Mouse (Mus musculus) hindbrain, embryonic 14.5 days (tissue): ENCODE results near the gene Hes1. TPM values are rescaled to one million over a fixed set of nuclear protein-coding genes. Genes with fewer than 3 reads are reported as not detected.
"Not testable (repeated sequence)": the region's sequence is repeated elsewhere in the genome, so short reads cannot be mapped to it uniquely, and the experiment has no call there.

Source experiments
- ATAC-seq: fragments of 200-750 bp; cut with Nextera tagmentation; 2 replicates; pipeline ENCODE4 v1.8.0; 2017; ENCODE audit warnings: moderate number of reproducible peaks, mild to moderate bottlenecking, moderate TSS enrichment, moderate library complexity; ENCODE audit not compliant: low FRiP score
- DNase-seq: peaks from one replicate; pipeline ENCODE4 v3.0.0-alpha.2; 2015; ENCODE audit warnings: low spot score
- H3K27ac ChIP-seq: fragments of 300-500 bp; sonication (generic); 2 replicates; pipeline ENCODE4 v1.5.1; 2014; ENCODE audit warnings: mild to moderate bottlenecking, moderate library complexity
- H3K27me3 ChIP-seq: fragments of 300-500 bp; sonication (generic); 2 replicates; pipeline ENCODE4 v1.6.1; 2014; ENCODE audit warnings: mild to moderate bottlenecking, low read length, mixed read lengths; ENCODE audit not compliant: control insufficient read depth, insufficient read depth
- H3K36me3 ChIP-seq: fragments of 300-500 bp; sonication (generic); replicated peaks from 2 replicates; pipeline ENCODE4 v1.6.1; 2014; ENCODE audit not compliant: control insufficient read depth, insufficient read depth
- H3K4me1 ChIP-seq: fragments of 300-500 bp; sonication (generic); replicated peaks from 2 replicates; pipeline ENCODE4 v1.6.1; 2014; ENCODE audit warnings: antibody characterized with exemption, low read length, mixed read lengths; ENCODE audit not compliant: control insufficient read depth, insufficient read depth
- H3K4me2 ChIP-seq: fragments of 300-500 bp; sonication (generic); replicated peaks from 2 replicates; pipeline ENCODE4 v1.6.1; 2014; ENCODE audit warnings: mild to moderate bottlenecking, moderate library complexity
- H3K4me3 ChIP-seq: fragments of 300-500 bp; sonication (generic); replicated peaks from 2 replicates; pipeline ENCODE4 v1.5.1; 2014; ENCODE audit warnings: mild to moderate bottlenecking, low read length
- H3K9ac ChIP-seq: fragments of 300-500 bp; sonication (generic); 2 replicates; pipeline ENCODE4 v1.6.1; 2014
- H3K9me3 ChIP-seq: fragments of 300-500 bp; sonication (generic); 2 replicates; pipeline ENCODE4 v1.6.1; 2016; ENCODE audit warnings: low read length; ENCODE audit not compliant: control insufficient read depth
- WGBS: fragments of 180-500 bp; shearing (Covaris S2); extraction: QIAGEN DNeasy Blood & Tissue Kit; methylation state at CpG from one replicate; pipeline ENCODE4 v1.1.7; 2014; 5-methylcytosine and 5-hydroxymethylcytosine counted together
- polyA plus RNA-seq: library from polyadenylated mRNA; unstranded; fragments of >200 nt; fragmentation: Nextera tagmentation; extraction: Ambion mirVana; gene quantifications from 2 replicates; pipeline ENCODE4 v1.2.1, GENCODE M21; 2014

Gene Hes1
- polyA plus RNA-seq, 1 experiment from 2014 or later, result 18.0 TPM

DNA sequence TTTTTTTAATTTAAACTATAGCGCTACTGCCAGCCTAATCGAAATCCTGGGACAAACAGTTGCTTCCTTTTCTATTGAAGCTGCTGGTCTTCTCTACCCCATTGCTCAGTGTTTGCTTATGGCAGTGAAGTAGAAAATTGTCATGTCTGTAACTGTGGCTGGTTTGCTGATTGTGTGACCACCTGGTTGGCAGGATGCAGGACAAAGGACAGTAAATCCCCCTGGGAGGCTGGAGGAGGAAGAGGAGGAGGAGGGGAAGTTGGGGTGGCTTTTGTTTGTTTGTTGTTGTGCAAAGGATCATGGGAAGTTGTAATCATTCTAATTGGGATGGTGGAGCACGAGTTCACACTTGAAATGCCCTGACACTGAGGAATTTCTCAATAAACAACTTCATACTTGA is 38.8 kb downstream of the Hes1 start:
- WGBS, result 8% methylated on average over 3 of the region's 3 CpGs
- Histone ChIP-seq H3K27ac (no peak overlapping the region), H3K36me3 (no peaks in the 10 kb centered on the region), H3K9ac (no peak overlapping the region), H3K9me3 (no peaks in the 10 kb centered on the region), H3K4me2 (no peak overlapping the region), H3K4me1 (peaks cover 15% of the 10 kb centered on the region), H3K27me3 (peaks cover 17% of the 10 kb centered on the region), H3K4me3 (no peak overlapping the region)
- DNase-seq, result no peak
- ATAC-seq, result no peak

DNA sequence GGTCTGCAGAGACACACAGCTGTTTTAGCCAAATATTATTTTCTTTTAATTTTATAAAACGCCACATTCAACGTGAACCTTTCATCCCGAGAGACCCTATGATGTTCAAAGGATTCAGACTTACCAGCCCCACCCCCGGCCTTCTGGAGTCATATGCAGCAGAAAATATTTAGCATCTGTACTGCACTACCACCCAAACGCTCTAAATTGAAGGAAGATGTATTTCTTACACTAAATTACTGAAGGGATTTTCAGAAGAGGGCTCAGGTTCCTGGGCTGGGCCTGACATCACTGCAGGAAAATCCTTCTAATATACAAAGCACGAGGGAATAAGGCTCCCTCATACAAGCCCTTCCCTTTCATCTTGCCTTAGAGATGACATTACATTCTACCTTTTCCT is 39.3 kb downstream of the Hes1 start:
- no peak overlapping the region for H3K4me2 ChIP-seq
- no peak overlapping the region for H3K9ac ChIP-seq
- peaks cover 15% of the 10 kb centered on the region for H3K4me1 ChIP-seq
- WGBS, result 56% methylated on average over 6 of the region's 6 CpGs
- DNase-seq (no peak), ATAC-seq (no peak)
- H3K27ac ChIP-seq, result no peak overlapping the region
- peaks cover 17% of the 10 kb centered on the region for H3K27me3 ChIP-seq
- H3K36me3 ChIP-seq, result no peaks in the 10 kb centered on the region
- no peaks in the 10 kb centered on the region for H3K9me3 ChIP-seq
- no peak overlapping the region for H3K4me3 ChIP-seq

DNA sequence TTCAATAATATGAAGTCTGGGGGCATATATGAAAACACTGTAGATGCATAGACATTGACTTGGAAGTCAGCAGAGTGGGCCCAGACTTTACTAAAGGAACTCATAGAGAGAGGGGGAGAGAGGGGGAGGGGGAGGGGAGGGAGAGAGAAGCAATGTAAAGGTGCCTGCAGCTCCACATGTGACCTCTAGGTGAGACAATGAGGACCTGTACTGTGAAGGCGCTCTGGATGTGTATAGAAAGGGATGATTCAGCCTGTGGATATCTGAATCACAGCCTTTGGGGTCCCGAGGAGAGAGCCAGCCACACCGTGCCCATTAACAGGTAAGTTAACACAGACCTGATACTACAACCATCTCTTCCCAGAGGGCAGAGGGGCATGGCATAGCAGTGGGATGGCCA is 40.2 kb downstream of the Hes1 start:
- Histone ChIP-seq H3K9ac (no peak overlapping the region), H3K4me3 (no peak overlapping the region), H3K27ac (no peak overlapping the region), H3K4me1 (peaks cover 15% of the 10 kb centered on the region), H3K4me2 (no peak overlapping the region), H3K27me3 (peaks cover 17% of the 10 kb centered on the region), H3K36me3 (no peaks in the 10 kb centered on the region), H3K9me3 (no peaks in the 10 kb centered on the region)
- ATAC-seq (no peak), DNase-seq (no peak)
- 86% methylated on average over 3 of the region's 3 CpGs for WGBS

DNA sequence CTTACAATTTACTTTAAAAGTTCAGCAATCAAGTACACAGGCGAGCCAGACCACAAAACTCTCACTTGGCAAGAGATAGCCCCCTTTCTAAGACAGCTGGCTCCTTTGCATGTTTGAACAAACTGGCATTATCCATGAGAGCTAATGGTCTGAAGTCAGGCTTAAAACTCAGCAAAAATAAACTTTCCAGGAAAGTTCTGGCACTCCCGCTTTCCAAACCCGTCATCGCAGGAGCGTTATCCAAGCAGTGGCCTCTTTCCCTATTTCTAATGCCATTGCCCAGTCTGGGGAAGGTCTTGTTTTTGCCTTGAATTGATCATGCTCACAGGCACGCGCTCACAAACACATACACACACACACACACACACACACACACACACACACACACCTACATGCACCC is 41.3 kb downstream of the Hes1 start:
- Histone ChIP-seq H3K36me3 (no peaks in the 10 kb centered on the region), H3K27me3 (peaks cover 13% of the 10 kb centered on the region), H3K4me3 (no peak overlapping the region), H3K27ac (no peak overlapping the region), H3K9me3 (peaks cover 9% of the 10 kb centered on the region; the same call in 1 of the 2 replicates), H3K4me1 (peaks cover 15% of the 10 kb centered on the region), H3K4me2 (no peak overlapping the region), H3K9ac (no peak overlapping the region)
- DNase-seq (no peak), ATAC-seq (no peak)
- WGBS, result 94% methylated on average over 7 of the region's 7 CpGs

DNA sequence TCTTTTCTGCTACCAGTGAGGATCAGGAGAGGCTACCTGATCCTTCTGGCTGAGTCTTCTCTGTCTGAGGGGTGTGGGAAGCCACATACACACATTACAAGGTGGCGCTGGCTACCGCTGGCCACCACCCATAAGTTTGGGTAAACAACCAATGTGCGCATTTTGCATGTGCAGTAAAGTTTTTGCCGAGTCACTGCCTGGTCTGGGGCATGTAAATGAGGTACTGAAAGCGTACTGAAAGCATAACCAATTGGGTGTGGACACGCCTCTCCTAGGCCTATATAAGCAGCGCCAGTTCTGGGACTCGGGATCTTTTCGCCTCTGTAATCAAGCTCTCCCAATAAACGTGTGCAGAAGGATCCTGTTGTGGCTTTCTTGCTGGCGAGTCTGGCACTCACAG is 44.0 kb downstream of the Hes1 start:
- 81% methylated on average over 11 of the region's 11 CpGs for WGBS
- not testable (repeated sequence) for H3K9ac ChIP-seq

DNA sequence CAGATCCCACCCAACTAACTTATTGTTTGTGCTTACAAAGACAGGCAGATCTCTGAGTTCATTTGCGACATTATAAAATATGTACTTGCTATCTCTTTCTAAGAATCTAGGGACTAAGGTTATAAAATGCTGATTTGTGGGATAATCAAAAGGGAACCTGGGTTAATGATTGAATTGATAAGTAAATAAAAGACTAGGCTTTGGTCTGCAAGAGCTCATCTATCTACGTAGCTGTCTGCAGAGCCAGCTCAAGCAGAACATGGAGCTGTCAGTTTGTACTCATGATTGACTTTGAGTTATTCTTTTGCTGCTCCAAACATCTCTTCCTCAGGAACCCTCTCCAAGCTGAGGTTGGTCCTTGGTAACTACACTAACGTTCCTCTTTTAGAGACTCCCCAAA is 46.3 kb downstream of the Hes1 start:
- peaks cover 26% of the 10 kb centered on the region for H3K27me3 ChIP-seq
- no peak overlapping the region for H3K4me3 ChIP-seq
- no peak overlapping the region for H3K4me2 ChIP-seq
- no peak overlapping the region for H3K27ac ChIP-seq
- H3K9me3 ChIP-seq, result peaks cover 9% of the 10 kb centered on the region; the same call in 1 of the 2 replicates
- no peak for ATAC-seq
- 95% methylated on average over 3 of the region's 3 CpGs for WGBS
- no peaks in the 10 kb centered on the region for H3K36me3 ChIP-seq
- no peak overlapping the region for H3K9ac ChIP-seq
- no peaks in the 10 kb centered on the region for H3K4me1 ChIP-seq
- DNase-seq, result no peak

More for the DNA sequence above, 44.0 kb downstream of the Hes1 start:
- H3K4me2 ChIP-seq, H3K9me3 ChIP-seq, DNase-seq, ATAC-seq, H3K4me1 ChIP-seq, H3K27ac ChIP-seq, H3K36me3 ChIP-seq, H3K4me3 ChIP-seq: not testable (repeated sequence)
- H3K27me3 ChIP-seq, result peaks cover 12% of the 10 kb centered on the region; the same call in 1 of the 2 replicates

DNA sequence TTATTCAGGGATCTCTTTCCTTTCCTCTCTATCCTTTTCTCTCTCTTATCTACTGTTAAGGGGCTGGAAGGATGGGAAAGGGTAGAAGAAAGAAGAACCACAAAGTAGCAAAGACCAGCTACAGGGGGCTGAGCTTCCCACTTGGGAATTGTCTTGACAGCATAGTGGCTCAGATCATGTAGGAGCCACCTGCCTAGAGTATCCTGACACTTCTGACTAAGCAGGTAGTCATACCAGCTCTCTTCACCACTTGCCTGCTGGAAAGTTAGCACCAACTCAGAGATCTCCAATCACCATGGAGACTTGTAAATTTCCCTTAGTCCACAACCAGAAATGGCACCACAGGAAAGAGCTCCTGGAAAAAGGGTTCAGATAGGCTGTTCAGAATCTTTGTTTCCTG is 46.9 kb downstream of the Hes1 start:
- H3K27ac ChIP-seq, result no peak overlapping the region
- DNase-seq (no peak), ATAC-seq (no peak)
- no peak overlapping the region for H3K4me2 ChIP-seq
- no peak overlapping the region for H3K9ac ChIP-seq
- no peaks in the 10 kb centered on the region for H3K4me1 ChIP-seq
- H3K36me3 ChIP-seq, result no peaks in the 10 kb centered on the region
- peaks cover 30% of the 10 kb centered on the region for H3K27me3 ChIP-seq
- no peak overlapping the region for H3K4me3 ChIP-seq
- peaks cover 9% of the 10 kb centered on the region; the same call in 1 of the 2 replicates for H3K9me3 ChIP-seq

DNA sequence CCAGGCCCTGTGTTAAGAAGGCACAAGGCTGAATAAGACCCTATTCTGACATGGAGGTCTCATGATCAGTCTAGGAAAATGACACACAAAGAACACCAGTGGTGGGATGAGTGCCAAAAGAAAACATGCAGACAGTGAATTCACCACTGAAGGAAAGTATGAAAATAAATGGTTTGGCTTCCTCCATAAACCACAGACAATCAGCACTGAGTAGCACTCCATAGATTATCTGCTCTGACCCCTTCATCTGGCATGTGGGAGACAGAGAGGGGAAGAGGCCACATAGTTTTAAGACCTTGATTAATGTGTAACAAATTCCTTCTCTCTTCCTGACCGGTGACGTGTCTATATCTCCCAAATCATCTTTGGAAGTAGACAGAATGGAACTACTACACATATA is 47.4 kb downstream of the Hes1 start:
- DNase-seq (no peak), ATAC-seq (no peak)
- Histone ChIP-seq H3K9ac (no peak overlapping the region), H3K4me2 (no peak overlapping the region), H3K9me3 (peaks cover 9% of the 10 kb centered on the region; the same call in 1 of the 2 replicates), H3K36me3 (no peaks in the 10 kb centered on the region), H3K4me3 (no peak overlapping the region), H3K27me3 (peaks cover 35% of the 10 kb centered on the region), H3K4me1 (no peaks in the 10 kb centered on the region), H3K27ac (no peak overlapping the region)
- 89% methylated on average over 2 of the region's 2 CpGs for WGBS

DNA sequence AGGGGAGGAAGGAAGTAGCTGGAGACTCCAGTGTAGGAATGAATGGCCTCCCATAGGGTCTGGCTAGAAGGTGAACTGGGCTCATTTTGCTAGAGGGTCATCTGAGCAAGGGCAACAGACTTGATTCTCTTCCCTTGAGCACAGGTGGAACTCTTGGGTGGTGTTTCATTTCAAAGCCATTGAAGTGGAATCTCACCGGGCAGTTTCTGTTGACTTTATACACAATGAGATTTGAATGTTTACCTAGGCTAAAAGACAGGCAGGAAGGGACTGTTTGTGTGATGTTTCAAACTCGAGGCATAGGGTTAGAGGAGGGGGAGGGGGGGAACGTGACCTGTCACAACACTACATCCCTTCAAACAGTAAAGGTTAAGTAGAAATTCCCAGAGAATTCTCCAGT is 49.0 kb downstream of the Hes1 start:
- Histone ChIP-seq H3K36me3 (no peaks in the 10 kb centered on the region), H3K27ac (no peak overlapping the region), H3K4me1 (no peaks in the 10 kb centered on the region), H3K9ac (no peak overlapping the region), H3K27me3 (peaks cover 37% of the 10 kb centered on the region), H3K4me3 (no peak overlapping the region), H3K4me2 (no peak overlapping the region), H3K9me3 (peaks cover 9% of the 10 kb centered on the region; the same call in 1 of the 2 replicates)
- DNase-seq (no peak), ATAC-seq (no peak)
- WGBS, result 42% methylated on average over 3 of the region's 3 CpGs

DNA sequence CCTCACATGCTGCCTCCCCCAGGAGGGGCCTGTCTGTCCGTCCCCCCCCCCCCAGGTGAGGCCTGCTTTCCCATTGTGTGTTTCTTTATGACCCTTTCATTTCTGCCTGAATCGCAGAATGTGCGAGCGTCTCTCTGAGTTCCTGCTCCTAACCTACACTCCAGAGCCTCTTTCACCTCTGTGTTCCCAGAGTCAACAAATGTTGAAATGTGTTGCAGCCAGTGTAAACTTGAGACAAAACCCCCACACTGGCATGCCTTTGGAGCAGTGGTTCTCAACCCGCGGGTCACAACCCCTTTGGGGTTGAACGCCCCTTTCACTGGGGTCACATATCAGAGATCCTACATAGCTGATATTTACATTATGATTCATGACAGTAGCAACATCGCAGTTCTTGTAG is 49.6 kb downstream of the Hes1 start:
- Histone ChIP-seq H3K4me2 (no peak overlapping the region), H3K9me3 (peaks cover 9% of the 10 kb centered on the region; the same call in 1 of the 2 replicates), H3K9ac (no peak overlapping the region), H3K4me1 (no peaks in the 10 kb centered on the region), H3K27me3 (peaks cover 38% of the 10 kb centered on the region), H3K27ac (no peak overlapping the region), H3K4me3 (no peak overlapping the region), H3K36me3 (no peaks in the 10 kb centered on the region)
- ATAC-seq (no peak), DNase-seq (no peak)
- 84% methylated on average over 8 of the region's 8 CpGs for WGBS
